Mouse (Mus musculus): Measurements from ENCODE around the gene Serhl. TPM values are rescaled to one million over a fixed set of nuclear protein-coding genes. Genes with fewer than 3 reads are reported as not detected.

Serhl gene
- polyA plus RNA-seq, 1 experiment from 2014 or later = 70.8 TPM

GRCm38 (mm10) chr15:83161062-83161748 is 71.9 kb downstream of the Serhl start:
- Histone ChIP-seq H3K4me1 (replicated peaks; ENCODE audit: control insufficient read depth, insufficient read depth, low read length) (peaks cover 13% of the 10 kb centered on the region), H3K27ac (ENCODE audit: low read length) (no peak overlapping the region), H3K9me3 (ENCODE audit: control insufficient read depth, low read length) (no peaks in the 10 kb centered on the region), H3K36me3 (ENCODE audit: control insufficient read depth, insufficient read depth, low read length) (peaks cover 24% of the 10 kb centered on the region), H3K4me2 (ENCODE audit: low read depth, low read length) (no peak overlapping the region), H3K4me3 (ENCODE audit: low read length) (no peak overlapping the region), H3K9ac (ENCODE audit: low read length) (no peak overlapping the region), H3K27me3 (ENCODE audit: control insufficient read depth, insufficient read depth, low read depth, low read length) (no peaks in the 10 kb centered on the region)
- ATAC-seq (ENCODE audit: low read depth) = no peak
- WGBS = 70% methylated on average over 10 of the region's 10 CpGs

GRCm38 (mm10) chr15:83162001-83162400 is 72.7 kb downstream of the Serhl start:
- Histone ChIP-seq H3K4me1 (replicated peaks; ENCODE audit: control insufficient read depth, insufficient read depth, low read length) (peaks cover 21% of the 10 kb centered on the region), H3K36me3 (ENCODE audit: control insufficient read depth, insufficient read depth, low read length) (peaks cover 24% of the 10 kb centered on the region), H3K4me3 (ENCODE audit: low read length) (no peak overlapping the region), H3K9ac (ENCODE audit: low read length) (no peak overlapping the region), H3K4me2 (ENCODE audit: low read depth, low read length) (no peak overlapping the region), H3K27ac (ENCODE audit: low read length) (no peak overlapping the region), H3K9me3 (ENCODE audit: control insufficient read depth, low read length) (no peaks in the 10 kb centered on the region), H3K27me3 (ENCODE audit: control insufficient read depth, insufficient read depth, low read depth, low read length) (no peaks in the 10 kb centered on the region)
- 91% methylated on average over 4 of the region's 4 CpGs for WGBS
- ATAC-seq (ENCODE audit: low read depth) = no peak

- H3K36me3 ChIP-seq (ENCODE audit: control insufficient read depth, insufficient read depth, low read length) = peaks cover 19% of the 10 kb centered on the region
- no peak overlapping the region for H3K4me3 ChIP-seq (ENCODE audit: low read length)
- H3K9me3 ChIP-seq (ENCODE audit: control insufficient read depth, low read length) = no peaks in the 10 kb centered on the region
- H3K27me3 ChIP-seq (ENCODE audit: control insufficient read depth, insufficient read depth, low read depth, low read length) = no peaks in the 10 kb centered on the region
- no peak overlapping the region for H3K9ac ChIP-seq (ENCODE audit: low read length)
- no peak for ATAC-seq (ENCODE audit: low read depth)
- H3K4me2 ChIP-seq (ENCODE audit: low read depth, low read length) = no peak overlapping the region
- peaks cover 27% of the 10 kb centered on the region for H3K4me1 ChIP-seq (replicated peaks; ENCODE audit: control insufficient read depth, insufficient read depth, low read length)
- H3K27ac ChIP-seq (ENCODE audit: low read length) = no peak overlapping the region
- 82% methylated on average over 11 of the region's 11 CpGs for WGBS
Observed at GRCm38 (mm10) chr15:83162818-83163485, 73.6 kb downstream of the Serhl start.

- no peaks in the 10 kb centered on the region for H3K9me3 ChIP-seq (ENCODE audit: control insufficient read depth, low read length)
- peaks cover 41% of the 10 kb centered on the region for H3K4me1 ChIP-seq (replicated peaks; ENCODE audit: control insufficient read depth, insufficient read depth, low read length)
- 35% methylated on average over 5 of the region's 5 CpGs for WGBS
- peaks cover 8% of the 10 kb centered on the region for H3K36me3 ChIP-seq (ENCODE audit: control insufficient read depth, insufficient read depth, low read length)
- peak; percentile 78 for ATAC-seq (ENCODE audit: low read depth)
- no peak overlapping the region for H3K4me2 ChIP-seq (ENCODE audit: low read depth, low read length)
- no peak overlapping the region for H3K4me3 ChIP-seq (ENCODE audit: low read length)
- H3K9ac ChIP-seq (ENCODE audit: low read length) = no peak overlapping the region
- peak overlapping the region; percentile 66 for H3K27ac ChIP-seq (ENCODE audit: low read length)
- H3K27me3 ChIP-seq (ENCODE audit: control insufficient read depth, insufficient read depth, low read depth, low read length) = no peaks in the 10 kb centered on the region
Observed at GRCm38 (mm10) chr15:83164971-83165471, 75.7 kb downstream of the Serhl start.

- H3K27ac ChIP-seq (ENCODE audit: low read length) = peak overlapping the region; percentile 66
- H3K9ac ChIP-seq (ENCODE audit: low read length) = no peak overlapping the region
- no peaks in the 10 kb centered on the region for H3K27me3 ChIP-seq (ENCODE audit: control insufficient read depth, insufficient read depth, low read depth, low read length)
- no peak for ATAC-seq (ENCODE audit: low read depth)
- H3K36me3 ChIP-seq (ENCODE audit: control insufficient read depth, insufficient read depth, low read length) = 0 out of 2 replicates have a peak, but pooled peaks cover 2% of the 10 kb centered on the region
- no peak overlapping the region for H3K4me3 ChIP-seq (ENCODE audit: low read length)
- H3K9me3 ChIP-seq (ENCODE audit: control insufficient read depth, low read length) = no peaks in the 10 kb centered on the region
- WGBS = 68% methylated on average over 13 of the region's 13 CpGs
- no peak overlapping the region for H3K4me2 ChIP-seq (ENCODE audit: low read depth, low read length)
- peaks cover 48% of the 10 kb centered on the region for H3K4me1 ChIP-seq (replicated peaks; ENCODE audit: control insufficient read depth, insufficient read depth, low read length)
Observed at GRCm38 (mm10) chr15:83165526-83166315, 76.4 kb downstream of the Serhl start.

Other genes with a start within 250 kb of the Serhl start
- gene Tcf20, start 101.6 kb upstream of the Serhl start, polyA plus RNA-seq (2015; fragmentation: Nextera tagmentation; extraction: Ambion mirVana) = 7.2 and 7.3 TPM in 2 replicates
- 4.3 and 4.7 TPM in 2 replicates for gene Nfam1, start 56.2 kb upstream of the Serhl start, polyA plus RNA-seq (2015; fragmentation: Nextera tagmentation; extraction: Ambion mirVana)
- 62.9 and 66.2 TPM in 2 replicates for gene Rrp7a, start 33.3 kb downstream of the Serhl start, polyA plus RNA-seq (2015; fragmentation: Nextera tagmentation; extraction: Ambion mirVana)
- gene Poldip3, start 59.9 kb downstream of the Serhl start, polyA plus RNA-seq (2015; fragmentation: Nextera tagmentation; extraction: Ambion mirVana) = 137 TPM in 2 replicates
- gene Cyb5r3, start 83.1 kb downstream of the Serhl start, polyA plus RNA-seq (2015; fragmentation: Nextera tagmentation; extraction: Ambion mirVana) = 184 and 192 TPM in 2 replicates
- 2.3 and 3.0 TPM in 2 replicates for gene A4galt, start 162.3 kb downstream of the Serhl start, polyA plus RNA-seq (2015; fragmentation: Nextera tagmentation; extraction: Ambion mirVana)

All from lung, embryonic 16.5 days (tissue).